Mouse (Mus musculus): Measurements from ENCODE around the gene Fgf12.

- no peak for TF ChIP-seq POLR2A (IDR thresholded peaks at IDR 0.05; ENCODE audit: low read depth, low read length)
- no peak for TF ChIP-seq CTCF (IDR thresholded peaks at IDR 0.05; ENCODE audit: borderline replicate concordance, insufficient read depth, low read length)
These were observed 261.2 kb downstream of the Fgf12 start for GRCm38 (mm10) chr16:28491711-28492110.
